Mouse (Mus musculus): ENCODE results near the gene Dhrs7c. TPM values are rescaled to one million over a fixed set of nuclear protein-coding genes. Genes with fewer than 3 reads are reported as not detected.

Gene Dhrs7c
- polyA plus RNA-seq, 1 experiment: not detected

DNA sequence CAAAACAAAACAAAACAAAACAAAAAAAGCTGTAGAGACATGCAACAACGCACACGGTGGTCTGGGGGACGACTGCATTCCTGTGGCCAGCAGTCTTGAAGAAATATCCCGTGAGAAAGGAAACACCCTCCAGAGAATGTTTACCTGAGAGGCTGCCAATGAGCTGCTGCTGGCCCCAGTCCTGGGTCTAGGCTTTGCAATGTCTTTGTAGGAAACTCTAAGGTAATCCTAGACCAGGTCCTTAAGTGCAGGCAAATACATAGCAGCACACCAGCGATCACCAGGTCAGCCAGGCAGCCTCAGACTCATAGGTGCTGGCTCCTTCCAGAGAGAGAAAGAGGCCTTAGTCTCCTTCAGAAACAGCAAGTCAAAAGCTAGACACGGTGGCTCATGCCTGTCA, 56.0 kb downstream of the Dhrs7c start:
- Histone ChIP-seq H3K9me3 (replicated peaks; ENCODE audit: control insufficient read depth, insufficient read depth, low read length, poor library complexity, severe bottlenecking) (no peaks in the 10 kb centered on the region), H3K36me3 (ENCODE audit: control insufficient read depth, insufficient read depth, low read length, poor library complexity, severe bottlenecking) (no peaks in the 10 kb centered on the region), H3K27me3 (ENCODE audit: control insufficient read depth, insufficient read depth, low read length, poor library complexity, severe bottlenecking) (no peaks in the 10 kb centered on the region), H3K27ac (ENCODE audit: insufficient read depth, low read length) (no peak overlapping the region), H3K4me1 (ENCODE audit: control insufficient read depth, insufficient read depth, low read length) (no peaks in the 10 kb centered on the region), H3K4me3 (ENCODE audit: low read depth, low read length) (no peak overlapping the region), H3K9ac (ENCODE audit: low read depth, poor library complexity, severe bottlenecking) (no peak overlapping the region)
- TF ChIP-seq EP300 (IDR thresholded peaks at IDR 0.05; ENCODE audit: insufficient read depth, low read depth, low read length): no peak
- TF ChIP-seq POLR2A (IDR thresholded peaks at IDR 0.05; ENCODE audit: insufficient read depth, low read length): no peak
- no peak for TF ChIP-seq CTCF (IDR thresholded peaks at IDR 0.05; ENCODE audit: low read depth, low read length)

GRCm38 (mm10) chr11:67855035-67855434, 57.0 kb downstream of the Dhrs7c start:
- Histone ChIP-seq H3K27me3 (ENCODE audit: control insufficient read depth, insufficient read depth, low read length, poor library complexity, severe bottlenecking) (no peaks in the 10 kb centered on the region), H3K27ac (ENCODE audit: insufficient read depth, low read length) (no peak overlapping the region), H3K4me3 (ENCODE audit: low read depth, low read length) (no peak overlapping the region), H3K9me3 (replicated peaks; ENCODE audit: control insufficient read depth, insufficient read depth, low read length, poor library complexity, severe bottlenecking) (no peaks in the 10 kb centered on the region), H3K4me1 (ENCODE audit: control insufficient read depth, insufficient read depth, low read length) (no peaks in the 10 kb centered on the region), H3K36me3 (ENCODE audit: control insufficient read depth, insufficient read depth, low read length, poor library complexity, severe bottlenecking) (no peaks in the 10 kb centered on the region), H3K9ac (ENCODE audit: low read depth, poor library complexity, severe bottlenecking) (no peak overlapping the region)
- TF ChIP-seq EP300 (IDR thresholded peaks at IDR 0.05; ENCODE audit: insufficient read depth, low read depth, low read length) (no peak), CTCF (IDR thresholded peaks at IDR 0.05; ENCODE audit: low read depth, low read length) (peak; percentile 51)

GRCm38 (mm10) chr11:67858518-67858917, 60.5 kb downstream of the Dhrs7c start:
- H3K9ac ChIP-seq (ENCODE audit: low read depth, poor library complexity, severe bottlenecking): no peak overlapping the region
- TF ChIP-seq CTCF (IDR thresholded peaks at IDR 0.05; ENCODE audit: low read depth, low read length): no peak
- TF ChIP-seq POLR2A (IDR thresholded peaks at IDR 0.05; ENCODE audit: insufficient read depth, low read length): no peak
- TF ChIP-seq EP300 (IDR thresholded peaks at IDR 0.05; ENCODE audit: insufficient read depth, low read depth, low read length): no peak

GRCm38 (mm10) chr11:67860743-67861398, 62.9 kb downstream of the Dhrs7c start:
- Histone ChIP-seq H3K9me3 (replicated peaks; ENCODE audit: control insufficient read depth, insufficient read depth, low read length, poor library complexity, severe bottlenecking) (no peaks in the 10 kb centered on the region), H3K36me3 (ENCODE audit: control insufficient read depth, insufficient read depth, low read length, poor library complexity, severe bottlenecking) (no peaks in the 10 kb centered on the region), H3K9ac (ENCODE audit: low read depth, poor library complexity, severe bottlenecking) (no peak overlapping the region), H3K27ac (ENCODE audit: insufficient read depth, low read length) (no peak overlapping the region; the same call in 1 of the 2 replicates), H3K4me1 (ENCODE audit: control insufficient read depth, insufficient read depth, low read length) (no peaks in the 10 kb centered on the region), H3K4me3 (ENCODE audit: low read depth, low read length) (no peak overlapping the region), H3K27me3 (ENCODE audit: control insufficient read depth, insufficient read depth, low read length, poor library complexity, severe bottlenecking) (no peaks in the 10 kb centered on the region)
- no peak for TF ChIP-seq CTCF (IDR thresholded peaks at IDR 0.05; ENCODE audit: low read depth, low read length)
- TF ChIP-seq EP300 (IDR thresholded peaks at IDR 0.05; ENCODE audit: insufficient read depth, low read depth, low read length): no peak
- no peak for TF ChIP-seq POLR2A (IDR thresholded peaks at IDR 0.05; ENCODE audit: insufficient read depth, low read length)

More at GRCm38 (mm10) chr11:67858518-67858917, 60.5 kb downstream of the Dhrs7c start:
- H3K27ac ChIP-seq (ENCODE audit: insufficient read depth, low read length): no peak overlapping the region
- H3K27me3 ChIP-seq (ENCODE audit: control insufficient read depth, insufficient read depth, low read length, poor library complexity, severe bottlenecking): no peaks in the 10 kb centered on the region
- no peak overlapping the region for H3K4me3 ChIP-seq (ENCODE audit: low read depth, low read length)
- no peaks in the 10 kb centered on the region for H3K4me1 ChIP-seq (ENCODE audit: control insufficient read depth, insufficient read depth, low read length)
- H3K9me3 ChIP-seq (replicated peaks; ENCODE audit: control insufficient read depth, insufficient read depth, low read length, poor library complexity, severe bottlenecking): no peaks in the 10 kb centered on the region
- no peaks in the 10 kb centered on the region for H3K36me3 ChIP-seq (ENCODE audit: control insufficient read depth, insufficient read depth, low read length, poor library complexity, severe bottlenecking)

- Histone ChIP-seq H3K4me3 (ENCODE audit: low read depth, low read length) (no peak overlapping the region), H3K36me3 (ENCODE audit: control insufficient read depth, insufficient read depth, low read length, poor library complexity, severe bottlenecking) (no peaks in the 10 kb centered on the region), H3K27ac (ENCODE audit: insufficient read depth, low read length) (peak overlapping the region; percentile 21; the same call in 1 of the 2 replicates), H3K9me3 (replicated peaks; ENCODE audit: control insufficient read depth, insufficient read depth, low read length, poor library complexity, severe bottlenecking) (no peaks in the 10 kb centered on the region), H3K4me1 (ENCODE audit: control insufficient read depth, insufficient read depth, low read length) (no peaks in the 10 kb centered on the region), H3K27me3 (ENCODE audit: control insufficient read depth, insufficient read depth, low read length, poor library complexity, severe bottlenecking) (no peaks in the 10 kb centered on the region), H3K9ac (ENCODE audit: low read depth, poor library complexity, severe bottlenecking) (no peak overlapping the region)
- TF ChIP-seq EP300 (IDR thresholded peaks at IDR 0.05; ENCODE audit: insufficient read depth, low read depth, low read length) (peak; percentile 29; the same call in 1 of the 2 replicates), CTCF (IDR thresholded peaks at IDR 0.05; ENCODE audit: low read depth, low read length) (no peak), POLR2A (IDR thresholded peaks at IDR 0.05; ENCODE audit: insufficient read depth, low read length) (no peak)
These were observed 63.4 kb downstream of the Dhrs7c start for GRCm38 (mm10) chr11:67861399-67861838.

- H3K36me3 ChIP-seq (ENCODE audit: control insufficient read depth, insufficient read depth, low read length, poor library complexity, severe bottlenecking): no peaks in the 10 kb centered on the region
- no peaks in the 10 kb centered on the region for H3K27me3 ChIP-seq (ENCODE audit: control insufficient read depth, insufficient read depth, low read length, poor library complexity, severe bottlenecking)
- H3K27ac ChIP-seq (ENCODE audit: insufficient read depth, low read length): no peak overlapping the region
- no peak for TF ChIP-seq EP300 (IDR thresholded peaks at IDR 0.05; ENCODE audit: insufficient read depth, low read depth, low read length)
- no peak for TF ChIP-seq CTCF (IDR thresholded peaks at IDR 0.05; ENCODE audit: low read depth, low read length)
- no peak for TF ChIP-seq POLR2A (IDR thresholded peaks at IDR 0.05; ENCODE audit: insufficient read depth, low read length)
- H3K4me3 ChIP-seq (ENCODE audit: low read depth, low read length): no peak overlapping the region
- no peak overlapping the region for H3K9ac ChIP-seq (ENCODE audit: low read depth, poor library complexity, severe bottlenecking)
- no peaks in the 10 kb centered on the region for H3K9me3 ChIP-seq (replicated peaks; ENCODE audit: control insufficient read depth, insufficient read depth, low read length, poor library complexity, severe bottlenecking)
- H3K4me1 ChIP-seq (ENCODE audit: control insufficient read depth, insufficient read depth, low read length): no peaks in the 10 kb centered on the region
These were observed 67.1 kb downstream of the Dhrs7c start for GRCm38 (mm10) chr11:67865100-67865499.

Other genes with a start within 250 kb of the Dhrs7c start
- not detected in 2 replicates for gene Rcvrn, start 102.9 kb upstream of the Dhrs7c start, polyA plus RNA-seq (2011; ENCODE audit: insufficient read depth, insufficient read length, low read depth, missing spikeins)
- gene Glp2r, start 27.0 kb upstream of the Dhrs7c start, polyA plus RNA-seq (2011; ENCODE audit: insufficient read depth, insufficient read length, low read depth, missing spikeins): not detected in 2 replicates
- not detected in 2 replicates for gene Gsg1l2, start 23.6 kb upstream of the Dhrs7c start, polyA plus RNA-seq (2011; ENCODE audit: insufficient read depth, insufficient read length, low read depth, missing spikeins)
- gene Usp43, start 124.0 kb downstream of the Dhrs7c start, polyA plus RNA-seq (2011; ENCODE audit: insufficient read depth, insufficient read length, low read depth, missing spikeins): 6.7 and 10.8 TPM in 2 replicates
- 0.66 TPM in 1 of 2 replicates, not detected in the other for gene Cfap52, start 167.5 kb downstream of the Dhrs7c start, polyA plus RNA-seq (2011; ENCODE audit: insufficient read depth, insufficient read length, low read depth, missing spikeins)
- 35.8 and 37.7 TPM in 2 replicates for gene Stx8, start 168.0 kb downstream of the Dhrs7c start, polyA plus RNA-seq (2011; ENCODE audit: insufficient read depth, insufficient read length, low read depth, missing spikeins)

Data from ES-Bruce4 (cell line).